Mouse (Mus musculus) testis, adult 2 months (tissue): ENCODE measurements around the gene Shc4.

Experiments
- CTCF ChIP-seq: fragments of 200-500 bp; IDR thresholded peaks from 2 replicates; pipeline ENCODE4 v1.5.1; 2012; ENCODE audit warnings: low read depth, mild to moderate bottlenecking, inconsistent platforms, low read length, moderate library complexity; ENCODE audit not compliant: control insufficient read depth, insufficient read depth, insufficient replicate concordance
- POLR2A ChIP-seq: fragments of 200-500 bp; IDR thresholded peaks from 2 replicates; pipeline ENCODE4 v1.6.1; 2012; ENCODE audit warnings: low read depth, mild to moderate bottlenecking, inconsistent platforms, low read length, moderate library complexity; ENCODE audit not compliant: control insufficient read depth

DNA sequence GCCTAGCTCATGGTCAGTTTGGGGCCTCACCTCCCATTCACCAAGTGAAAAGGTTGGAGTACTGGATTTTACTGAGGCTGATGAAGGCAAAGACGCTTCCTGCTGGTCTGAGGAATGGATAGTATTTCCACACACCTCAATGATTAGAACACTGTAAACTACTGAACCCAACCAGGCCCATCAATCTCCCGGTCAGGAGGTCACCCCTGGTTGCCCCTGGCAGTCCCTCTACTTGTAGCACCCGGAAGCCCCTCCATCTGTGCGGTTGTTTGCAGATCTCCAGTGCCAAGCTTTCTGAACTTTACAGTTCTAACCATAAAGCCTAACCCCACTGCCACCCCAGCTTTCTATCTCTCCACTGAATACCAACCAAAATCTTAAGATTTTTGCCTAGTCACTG, 62.8 kb downstream of the Shc4 start:
- TF ChIP-seq CTCF: no peak
- TF ChIP-seq POLR2A: no peak
